Mouse (Mus musculus) liver, postnatal 0 days (tissue): ENCODE data around the gene Gm9918. TPM values are rescaled to one million over a fixed set of nuclear protein-coding genes. Genes with fewer than 3 reads are reported as not detected.

Source experiments
- ATAC-seq: fragments of 200-750 bp; cut with Nextera tagmentation; 2 replicates; pipeline ENCODE4 v1.8.0; 2017; ENCODE audit warnings: mild to moderate bottlenecking, moderate library complexity
- DNase-seq: peaks from one replicate; pipeline ENCODE4 v3.0.0-alpha.2; 2016
- H3K27ac ChIP-seq: fragments of 300-500 bp; sonication (generic); 2 replicates; pipeline ENCODE4 v1.5.1; 2014; ENCODE audit warnings: antibody characterized with exemption, moderate library complexity, mild to moderate bottlenecking, low read depth
- H3K27me3 ChIP-seq: fragments of 300-500 bp; sonication (generic); 2 replicates; pipeline ENCODE4 v1.6.1; 2014; ENCODE audit warnings: low read length, control low read depth, mixed read lengths; ENCODE audit not compliant: insufficient read depth
- H3K36me3 ChIP-seq: fragments of 300-500 bp; sonication (generic); replicated peaks from 2 replicates; pipeline ENCODE4 v1.6.1; 2014; ENCODE audit warnings: mild to moderate bottlenecking, control low read depth, low read length, moderate library complexity, mixed read lengths; ENCODE audit not compliant: insufficient read depth
- H3K4me1 ChIP-seq: fragments of 300-500 bp; sonication (generic); 2 replicates; pipeline ENCODE4 v1.6.1; 2014; ENCODE audit warnings: antibody characterized with exemption, mild to moderate bottlenecking, control low read depth; ENCODE audit not compliant: insufficient read depth
- H3K4me2 ChIP-seq: fragments of 300-500 bp; sonication (generic); 2 replicates; pipeline ENCODE4 v1.6.1; 2014; ENCODE audit warnings: low read depth, mild to moderate bottlenecking, low read length, moderate library complexity, mixed read lengths
- H3K4me3 ChIP-seq: fragments of 300-500 bp; sonication (generic); 2 replicates; pipeline ENCODE4 v1.5.1; 2014; ENCODE audit warnings: low read depth, low read length
- H3K9ac ChIP-seq: fragments of 300-500 bp; sonication (generic); replicated peaks from 2 replicates; pipeline ENCODE4 v1.6.1; 2014; ENCODE audit warnings: mild to moderate bottlenecking, moderate library complexity
- H3K9me3 ChIP-seq: fragments of 300-500 bp; sonication (generic); 2 replicates; pipeline ENCODE4 v1.6.1; 2016; ENCODE audit warnings: mild to moderate bottlenecking, control low read depth, low read length, mixed read lengths
- CTCF ChIP-seq: sonication (generic); IDR thresholded peaks from 2 replicates; pipeline ENCODE4 v1.5.1; 2016; ENCODE audit warnings: antibody characterized with exemption, low read depth
- EP300 ChIP-seq: IDR thresholded peaks from 2 replicates; pipeline ENCODE4 v1.6.1; 2016; ENCODE audit warnings: antibody characterized with exemption, low read depth, mild to moderate bottlenecking
- WGBS: fragments of 180-500 bp; shearing (Covaris S2); extraction: QIAGEN DNeasy Blood & Tissue Kit; methylation state at CpG from one replicate; pipeline ENCODE4 v1.1.7; 2014; ENCODE audit not compliant: insufficient replicate concordance; 5-methylcytosine and 5-hydroxymethylcytosine counted together
- polyA plus RNA-seq: library from polyadenylated mRNA; unstranded; fragments of >200 nt; fragmentation: Nextera tagmentation; extraction: Ambion mirVana; gene quantifications from 2 replicates; pipeline ENCODE4 v1.2.1, GENCODE M21; 2015

Gm9918 gene
- polyA plus RNA-seq, 1 experiment from 2014 or later: not detected

- DNase-seq (no peak), ATAC-seq (no peak)
- Histone ChIP-seq H3K9ac (no peak overlapping the region), H3K4me2 (no peak overlapping the region), H3K36me3 (peaks cover 77% of the 10 kb centered on the region), H3K9me3 (no peaks in the 10 kb centered on the region), H3K27me3 (no peaks in the 10 kb centered on the region), H3K4me1 (no peaks in the 10 kb centered on the region), H3K27ac (no peak overlapping the region), H3K4me3 (no peak overlapping the region)
- no peak for TF ChIP-seq CTCF
- no peak for TF ChIP-seq EP300
- WGBS: 91% methylated on average over 8 of the region's 8 CpGs
These were observed 44.9 kb downstream of the Gm9918 start for GRCm38 (mm10) chr15:102315292-102315691.

- H3K4me1 ChIP-seq: no peaks in the 10 kb centered on the region
- TF ChIP-seq CTCF (peak; percentile 82), EP300 (no peak)
- H3K36me3 ChIP-seq: peaks cover 76% of the 10 kb centered on the region
- DNase-seq: peak; percentile 67
- no peak overlapping the region for H3K4me3 ChIP-seq
- no peak overlapping the region for H3K4me2 ChIP-seq
- no peak overlapping the region for H3K9ac ChIP-seq
- ATAC-seq: peak; percentile 13; the same call in 1 of the 2 replicates
- H3K27me3 ChIP-seq: no peaks in the 10 kb centered on the region
- 86% methylated on average over 6 of the region's 6 CpGs for WGBS
- no peaks in the 10 kb centered on the region for H3K9me3 ChIP-seq
- H3K27ac ChIP-seq: no peak overlapping the region
These were observed 45.9 kb downstream of the Gm9918 start for GRCm38 (mm10) chr15:102316263-102316662.

Other genes starting within 250 kb of the Gm9918 start
- 234 and 261 TPM in 2 replicates for gene Krt18, start 242.4 kb upstream of the Gm9918 start, polyA plus RNA-seq
- gene Eif4b, start 196.8 kb upstream of the Gm9918 start, polyA plus RNA-seq: 30.9 and 32.2 TPM in 2 replicates
- 9.2 TPM in 2 replicates for gene Tns2, start 170.2 kb upstream of the Gm9918 start, polyA plus RNA-seq
- gene Spryd3, start 134.3 kb upstream of the Gm9918 start, polyA plus RNA-seq: 9.2 and 10.0 TPM in 2 replicates
- 4.8 and 5.9 TPM in 2 replicates for gene Igfbp6, start 126.2 kb upstream of the Gm9918 start, polyA plus RNA-seq
- gene Soat2, start 120.0 kb upstream of the Gm9918 start, polyA plus RNA-seq: 10.9 and 13.6 TPM in 2 replicates
- 10.7 and 11.6 TPM in 2 replicates for gene Zfp740, start 67.3 kb upstream of the Gm9918 start, polyA plus RNA-seq
- gene Csad, start 65.8 kb upstream of the Gm9918 start, polyA plus RNA-seq: 224 and 243 TPM in 2 replicates
- gene Itgb7, start 38.6 kb upstream of the Gm9918 start, polyA plus RNA-seq: 5.8 and 8.6 TPM in 2 replicates
- gene Rarg, start 13.0 kb upstream of the Gm9918 start, polyA plus RNA-seq: 2.4 and 2.6 TPM in 2 replicates
- gene Mfsd5, start 8.9 kb downstream of the Gm9918 start, polyA plus RNA-seq: 25.4 and 27.4 TPM in 2 replicates
- gene Espl1, start 25.7 kb downstream of the Gm9918 start, polyA plus RNA-seq: 7.3 and 7.8 TPM in 2 replicates
- 172 and 179 TPM in 2 replicates for gene Pfdn5, start 55.6 kb downstream of the Gm9918 start, polyA plus RNA-seq
- gene Myg1, start 61.1 kb downstream of the Gm9918 start, polyA plus RNA-seq: 28.1 and 30.8 TPM in 2 replicates
- 15.6 and 18.8 TPM in 2 replicates for gene Aaas, start 80.2 kb downstream of the Gm9918 start, polyA plus RNA-seq
- gene Sp7, start 96.6 kb downstream of the Gm9918 start, polyA plus RNA-seq: not detected in 2 replicates
- gene Sp1, start 135.6 kb downstream of the Gm9918 start, polyA plus RNA-seq: 2.8 and 2.9 TPM in 2 replicates
- gene Amhr2, start 174.8 kb downstream of the Gm9918 start, polyA plus RNA-seq: 0.36 and 0.60 TPM in 2 replicates
- 76.0 and 77.2 TPM in 2 replicates for gene Prr13, start 188.5 kb downstream of the Gm9918 start, polyA plus RNA-seq
- 68.4 and 70.9 TPM in 2 replicates for gene Pcbp2, start 200.0 kb downstream of the Gm9918 start, polyA plus RNA-seq
- not detected in 2 replicates for gene Gm10337, start 233.2 kb downstream of the Gm9918 start, polyA plus RNA-seq
- 0.53 and 0.85 TPM in 2 replicates for gene Map3k12, start 246.5 kb downstream of the Gm9918 start, polyA plus RNA-seq
- gene Tarbp2, start 247.6 kb downstream of the Gm9918 start, polyA plus RNA-seq: 26.8 and 27.8 TPM in 2 replicates